Mouse (Mus musculus): ENCODE measurements at regions not wholly inside any gene's neighbourhood (a gene's known extent, or its start where the extent isn't known, plus 50 kb on each side); places are given as distances from the start of the nearest gene placed in this dataset.

GRCm38 (mm10) chr4:142587345-142588035 is 348.3 kb upstream of the Kazn start:
- TF ChIP-seq CTCF (conservative IDR thresholded peaks at IDR 0.05; ENCODE audit: insufficient read depth, insufficient read length, low read depth, low read length) (no peak), POLR2A (IDR thresholded peaks at IDR 0.05; ENCODE audit: low read depth, low read length) (no peak)
